Mouse (Mus musculus): ENCODE measurements around the gene Klra7.
"Not testable (repeated sequence)": the region's sequence is repeated elsewhere in the genome, so short reads cannot be mapped to it uniquely, and the experiment has no call there.

Gene Klra7

DNA sequence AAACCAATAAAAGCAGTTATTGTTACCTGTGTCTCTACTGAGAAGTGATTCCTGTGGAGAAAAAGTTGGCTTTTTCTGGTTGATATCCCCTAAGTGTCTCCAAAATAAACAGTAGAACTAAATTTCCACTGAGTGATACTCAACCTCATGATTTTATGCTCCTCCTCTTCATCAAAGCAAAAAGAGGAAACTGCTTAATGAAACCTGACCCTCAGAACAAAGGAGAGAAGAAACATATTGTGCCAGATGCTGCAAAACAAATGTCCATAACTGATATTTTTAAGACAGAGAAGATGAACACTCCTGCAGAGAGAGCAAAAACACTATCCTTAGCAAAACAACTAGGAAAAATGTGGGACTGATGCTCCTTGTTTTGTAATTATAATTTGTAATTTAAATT, at the start of gene Klra7:
Klra7 (minus strand) TSS at position 101 of the 400 bp plus-strand sequence.
- DNase-seq, result no peak

DNA sequence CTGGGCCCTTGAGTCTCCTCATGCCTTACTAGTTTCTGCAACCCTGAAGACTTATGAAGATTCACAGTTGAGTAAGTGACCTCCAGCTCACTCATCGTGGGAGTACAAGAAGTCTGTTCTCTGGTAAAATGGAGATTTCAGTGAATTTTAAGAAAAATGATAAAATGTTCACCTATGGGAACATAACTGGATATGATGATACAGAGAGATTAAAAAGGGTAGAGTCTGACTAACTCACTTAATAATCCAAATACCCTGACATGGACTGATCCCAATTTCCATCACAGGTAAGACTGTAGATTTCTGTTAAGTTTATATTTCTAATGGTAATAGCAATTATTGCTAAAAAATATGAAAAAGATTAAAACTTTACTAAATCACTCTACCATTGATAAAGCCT, 48.7 kb upstream of the Klra7 start, which contains the start of gene Klra10:
Klra10 (minus strand) TSS at position 101 of the 400 bp plus-strand sequence.
- DNase-seq, result not testable (repeated sequence)

DNA sequence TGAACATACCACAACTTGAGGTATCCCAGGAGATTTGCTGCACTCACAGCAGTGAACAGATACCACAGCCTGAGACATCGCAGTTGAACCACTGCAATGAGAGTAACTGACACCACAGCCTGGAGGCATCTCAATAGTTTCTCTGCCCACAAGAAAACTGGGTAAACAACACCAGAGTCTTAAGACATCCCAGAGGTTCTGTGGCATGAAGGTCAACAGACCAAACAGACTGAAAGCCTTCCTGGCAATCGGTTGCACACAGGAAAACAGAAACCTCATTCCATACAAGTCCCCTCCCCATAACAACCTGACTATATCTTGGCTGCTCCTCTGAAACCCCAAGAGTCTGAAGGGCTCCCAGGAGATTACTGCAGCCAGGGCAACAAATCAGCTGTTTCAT, 22.2 kb upstream of the Klra7 start:
- DNase-seq, result no peak

DNA sequence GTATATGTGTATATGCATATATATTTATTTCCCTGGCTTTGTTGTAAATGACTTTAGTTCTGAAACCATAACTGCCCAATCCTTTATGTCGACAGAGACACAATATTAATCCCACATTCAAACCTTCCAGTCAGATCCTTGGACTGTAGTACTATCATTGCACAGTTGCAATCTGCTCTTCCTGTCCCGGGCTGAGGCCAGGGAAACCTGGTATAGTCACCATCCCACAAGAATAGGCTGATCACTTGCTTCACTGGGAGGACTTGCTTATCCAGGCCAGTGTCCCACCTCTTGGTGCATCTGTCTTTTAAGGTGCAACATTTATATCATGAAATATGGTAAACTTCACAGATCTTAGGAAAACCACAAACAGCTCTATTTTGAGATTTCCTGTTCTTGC, 4.4 kb upstream of the Klra7 start:
- no peak for DNase-seq

DNA sequence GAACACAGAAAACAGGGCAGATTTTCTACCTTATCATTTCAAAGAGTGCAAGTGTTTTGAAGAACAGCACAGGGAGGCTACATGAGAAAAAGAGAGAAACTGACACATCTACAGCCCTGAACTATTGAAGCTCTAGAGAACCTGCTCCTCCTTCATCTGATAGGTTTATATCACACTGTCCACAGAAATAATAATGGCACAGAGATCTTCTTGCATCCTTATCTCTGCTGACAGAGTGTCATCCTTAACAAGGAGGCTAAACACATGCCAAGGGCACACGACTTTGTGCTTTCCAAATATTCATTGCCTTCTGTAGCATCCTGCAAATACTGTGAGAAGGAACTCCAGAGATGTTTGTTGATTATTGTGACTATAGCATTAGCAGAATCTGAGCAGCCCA, 3.5 kb upstream of the Klra7 start:
- no peak for DNase-seq

DNA sequence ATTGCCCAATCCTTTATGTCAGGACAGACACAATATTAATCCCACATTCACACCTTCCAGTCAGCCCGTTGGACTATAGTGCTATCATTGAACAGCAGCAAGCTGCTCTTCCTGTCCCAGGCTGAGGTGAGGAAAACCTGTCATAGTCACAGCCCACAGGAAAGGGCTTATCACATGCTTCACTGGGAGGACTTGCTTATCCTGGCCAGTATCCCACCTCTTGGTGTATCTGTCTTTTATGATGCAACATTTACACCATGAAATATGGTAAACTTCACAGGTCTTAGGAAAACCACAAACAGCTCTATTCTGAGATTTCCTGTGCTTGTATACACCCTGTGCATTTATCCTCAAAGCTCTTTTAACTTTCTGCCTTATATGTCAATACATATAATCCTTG, 35.7 kb downstream of the Klra7 start:
- not testable (repeated sequence) for DNase-seq

DNA sequence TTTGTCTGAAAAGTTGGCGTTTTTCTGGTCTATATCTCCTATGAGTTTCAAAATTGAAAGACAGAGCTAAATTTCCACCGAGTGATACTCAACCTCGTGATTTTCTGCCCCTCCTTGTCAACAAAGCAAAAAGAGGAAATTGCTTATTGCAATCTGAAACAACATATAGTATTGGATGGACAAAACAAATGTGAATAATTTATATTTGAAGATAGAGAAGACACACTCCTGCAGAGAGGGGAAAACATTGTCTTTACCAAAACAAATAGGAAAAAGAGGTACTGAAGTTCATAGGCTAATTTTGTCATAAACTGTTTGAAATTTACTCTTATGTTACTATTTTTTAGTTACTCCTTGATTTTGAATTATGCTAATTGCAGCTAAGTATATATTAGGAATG, 40.1 kb downstream of the Klra7 start, which contains the start of gene Klra9:
Klra9 (minus strand) TSS at position 101 of the 400 bp plus-strand sequence.
- not testable (repeated sequence) for DNase-seq
